Mouse (Mus musculus) liver, embryonic 16.5 days (tissue): ENCODE results near the gene Trio. TPM values are rescaled to one million over a fixed set of nuclear protein-coding genes. Genes with fewer than 3 reads are reported as not detected.

Source experiments
- ATAC-seq: fragments of 200-750 bp; cut with Nextera tagmentation; 2 replicates; pipeline ENCODE4 v1.8.0; 2017; ENCODE audit warnings: low read depth, mild to moderate bottlenecking, moderate number of reproducible peaks, moderate library complexity
- H3K27ac ChIP-seq: fragments of 300-500 bp; sonication (generic); 2 replicates; pipeline ENCODE4 v1.5.1; 2014; ENCODE audit warnings: mild to moderate bottlenecking, low read length
- H3K27me3 ChIP-seq: fragments of 300-500 bp; sonication (generic); 2 replicates; pipeline ENCODE4 v1.6.1; 2014; ENCODE audit warnings: low read depth, low read length, mixed read lengths; ENCODE audit not compliant: control insufficient read depth, insufficient read depth
- H3K36me3 ChIP-seq: fragments of 300-500 bp; sonication (generic); 2 replicates; pipeline ENCODE4 v1.6.1; 2014; ENCODE audit warnings: mild to moderate bottlenecking; ENCODE audit not compliant: control insufficient read depth, insufficient read depth
- H3K4me1 ChIP-seq: fragments of 300-500 bp; sonication (generic); 2 replicates; pipeline ENCODE4 v1.6.1; 2014; ENCODE audit warnings: low read depth, low read length, mixed read lengths; ENCODE audit not compliant: control insufficient read depth
- H3K4me2 ChIP-seq: fragments of 300-500 bp; sonication (generic); 2 replicates; pipeline ENCODE4 v1.6.1; 2014; ENCODE audit warnings: low read depth, low read length, mixed read lengths
- H3K4me3 ChIP-seq: fragments of 300-500 bp; sonication (generic); 2 replicates; pipeline ENCODE4 v1.5.1; 2014; ENCODE audit warnings: low read depth, mild to moderate bottlenecking, low read length
- H3K9ac ChIP-seq: fragments of 300-500 bp; sonication (generic); 2 replicates; pipeline ENCODE4 v1.6.1; 2014; ENCODE audit warnings: low read depth, low read length
- H3K9me3 ChIP-seq: fragments of 300-500 bp; sonication (generic); replicated peaks from 2 replicates; pipeline ENCODE4 v1.6.1; 2016; ENCODE audit warnings: low read length; ENCODE audit not compliant: control insufficient read depth
- WGBS: fragments of 180-500 bp; shearing (Covaris S2); extraction: QIAGEN DNeasy Blood & Tissue Kit; methylation state at CpG from one replicate; pipeline ENCODE4 v1.1.7; 2014; ENCODE audit not compliant: insufficient replicate concordance; 5-methylcytosine and 5-hydroxymethylcytosine counted together
- polyA plus RNA-seq: library from polyadenylated mRNA; unstranded; fragments of >200 nt; fragmentation: Nextera tagmentation; extraction: Ambion mirVana; gene quantifications from 2 replicates; pipeline ENCODE4 v1.2.1, GENCODE M21; 2015

Trio gene
- polyA plus RNA-seq, 1 experiment from 2014 or later = 3.2 TPM

DNA sequence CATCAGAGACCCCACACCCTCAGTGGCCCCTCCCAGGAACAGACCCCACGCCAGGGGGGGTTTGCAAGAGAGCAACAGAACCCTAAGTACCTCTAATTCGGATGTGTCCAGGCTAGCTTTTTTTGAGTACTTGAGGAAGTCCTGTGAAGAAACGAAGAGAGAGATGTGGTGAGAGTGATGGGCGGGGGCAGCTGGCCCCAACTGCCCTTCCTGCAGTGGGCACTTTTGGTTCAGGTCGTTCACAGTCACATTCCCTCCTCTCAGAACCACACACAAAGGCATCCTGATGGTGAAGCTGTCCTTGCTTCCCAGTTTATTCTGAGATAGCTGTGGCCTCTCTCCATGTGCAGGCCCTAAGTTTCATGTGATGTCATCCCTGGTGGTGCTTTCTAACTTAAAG, 271.7 kb downstream of the Trio start:
- H3K4me3 ChIP-seq = no peak overlapping the region
- no peaks in the 10 kb centered on the region for H3K27me3 ChIP-seq
- no peak for ATAC-seq
- WGBS = 39% methylated on average over 5 of the region's 5 CpGs
- H3K9ac ChIP-seq = no peak overlapping the region
- no peaks in the 10 kb centered on the region for H3K9me3 ChIP-seq
- H3K4me2 ChIP-seq = no peak overlapping the region
- no peak overlapping the region for H3K27ac ChIP-seq
- no peaks in the 10 kb centered on the region; the same call in 1 of the 2 replicates for H3K36me3 ChIP-seq
- H3K4me1 ChIP-seq = no peaks in the 10 kb centered on the region

GRCm38 (mm10) chr15:27752677-27753342, 272.8 kb downstream of the Trio start:
- Histone ChIP-seq H3K9me3 (no peaks in the 10 kb centered on the region), H3K4me3 (no peak overlapping the region), H3K27ac (no peak overlapping the region), H3K36me3 (no peaks in the 10 kb centered on the region; the same call in 1 of the 2 replicates), H3K4me1 (no peaks in the 10 kb centered on the region), H3K9ac (no peak overlapping the region), H3K4me2 (no peak overlapping the region), H3K27me3 (no peaks in the 10 kb centered on the region)
- 59% methylated on average over 7 of the region's 7 CpGs for WGBS
- no peak for ATAC-seq

DNA sequence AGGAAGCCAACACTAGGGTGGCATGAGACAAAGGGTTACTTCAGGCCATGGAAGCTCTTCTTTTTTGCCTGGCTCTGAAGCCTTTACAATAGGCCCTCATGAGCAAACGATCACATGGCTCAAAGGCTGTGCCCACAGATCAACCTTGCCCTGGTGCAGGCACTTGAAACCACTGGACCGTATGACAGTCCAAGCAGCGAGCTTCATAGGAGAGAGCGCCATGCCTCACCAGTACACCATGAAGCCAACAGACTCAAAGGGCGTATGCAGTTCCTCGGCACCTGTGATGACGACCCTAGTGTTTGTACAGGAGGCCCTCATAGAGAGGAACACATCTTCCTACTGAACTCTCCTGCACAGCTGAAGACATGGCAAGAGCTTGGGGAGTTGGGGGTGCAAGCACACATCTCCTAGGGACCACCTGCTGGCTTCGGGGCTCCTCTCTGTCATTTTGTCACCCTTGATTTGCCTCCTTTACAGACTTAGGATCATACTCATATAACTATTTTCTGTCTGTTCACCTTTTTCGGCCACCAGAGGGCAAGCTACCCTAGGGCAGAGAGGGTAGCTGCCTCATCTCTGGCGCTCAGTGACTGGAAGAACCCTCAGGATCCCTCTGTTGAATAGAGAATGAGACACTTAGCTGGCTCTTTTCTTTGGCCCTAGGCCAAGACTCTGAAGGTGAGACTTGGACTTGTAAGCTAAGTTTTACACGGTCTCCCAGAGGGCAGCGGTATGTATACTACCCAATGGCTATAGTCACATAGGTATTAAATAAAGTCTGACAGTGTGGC, 273.8 kb downstream of the Trio start:
- no peak overlapping the region for H3K4me3 ChIP-seq
- no peak overlapping the region for H3K4me2 ChIP-seq
- H3K27me3 ChIP-seq = no peaks in the 10 kb centered on the region
- H3K4me1 ChIP-seq = no peaks in the 10 kb centered on the region
- no peaks in the 10 kb centered on the region; the same call in 1 of the 2 replicates for H3K36me3 ChIP-seq
- no peak overlapping the region for H3K9ac ChIP-seq
- no peaks in the 10 kb centered on the region for H3K9me3 ChIP-seq
- H3K27ac ChIP-seq = no peak overlapping the region
- ATAC-seq = no peak
- WGBS = 70% methylated on average over 12 of the region's 12 CpGs

GRCm38 (mm10) chr15:27748739-27749138, 276.9 kb downstream of the Trio start:
- 60% methylated on average over 8 of the region's 8 CpGs for WGBS
- no peaks in the 10 kb centered on the region for H3K4me1 ChIP-seq
- ATAC-seq = no peak
- no peak overlapping the region for H3K27ac ChIP-seq
- H3K4me2 ChIP-seq = no peak overlapping the region
- H3K27me3 ChIP-seq = no peaks in the 10 kb centered on the region
- H3K9ac ChIP-seq = no peak overlapping the region
- H3K36me3 ChIP-seq = no peaks in the 10 kb centered on the region; the same call in 1 of the 2 replicates
- no peaks in the 10 kb centered on the region for H3K9me3 ChIP-seq
- H3K4me3 ChIP-seq = no peak overlapping the region

- no peaks in the 10 kb centered on the region for H3K27me3 ChIP-seq
- H3K27ac ChIP-seq = no peak overlapping the region
- H3K4me3 ChIP-seq = no peak overlapping the region
- WGBS = 84% methylated on average over 18 of the region's 18 CpGs
- ATAC-seq = no peak
- no peaks in the 10 kb centered on the region; the same call in 1 of the 2 replicates for H3K36me3 ChIP-seq
- H3K9ac ChIP-seq = no peak overlapping the region
- no peaks in the 10 kb centered on the region for H3K9me3 ChIP-seq
- H3K4me1 ChIP-seq = no peaks in the 10 kb centered on the region
- H3K4me2 ChIP-seq = no peak overlapping the region
Measured at GRCm38 (mm10) chr15:27747512-27747911, 278.1 kb downstream of the Trio start.

- Histone ChIP-seq H3K9me3 (no peaks in the 10 kb centered on the region), H3K27ac (no peak overlapping the region), H3K4me3 (no peak overlapping the region), H3K4me2 (no peak overlapping the region), H3K9ac (no peak overlapping the region), H3K36me3 (no peaks in the 10 kb centered on the region; the same call in 1 of the 2 replicates), H3K4me1 (no peaks in the 10 kb centered on the region), H3K27me3 (no peaks in the 10 kb centered on the region)
- WGBS = 55% methylated on average over 5 of the region's 5 CpGs
- peak; percentile 41; the same call in 1 of the 2 replicates for ATAC-seq
Measured at GRCm38 (mm10) chr15:27744995-27745394, 280.7 kb downstream of the Trio start.

- Histone ChIP-seq H3K4me3 (no peak overlapping the region), H3K36me3 (no peaks in the 10 kb centered on the region; the same call in 1 of the 2 replicates), H3K9ac (no peak overlapping the region), H3K27ac (no peak overlapping the region), H3K4me1 (no peaks in the 10 kb centered on the region), H3K4me2 (no peak overlapping the region), H3K27me3 (no peaks in the 10 kb centered on the region), H3K9me3 (no peaks in the 10 kb centered on the region)
- no peak for ATAC-seq
- 71% methylated on average over 7 of the region's 7 CpGs for WGBS
Measured at GRCm38 (mm10) chr15:27740080-27740479, 285.6 kb downstream of the Trio start.

- 72% methylated on average over 4 of the region's 4 CpGs for WGBS
Measured at GRCm38 (mm10) chr15:27731818-27732217, 293.8 kb downstream of the Trio start.

GRCm38 (mm10) chr15:27726228-27726627, 299.4 kb downstream of the Trio start:
- H3K4me1 ChIP-seq = no peaks in the 10 kb centered on the region; the same call in 1 of the 2 replicates
- H3K9me3 ChIP-seq = no peaks in the 10 kb centered on the region
- no peaks in the 10 kb centered on the region for H3K36me3 ChIP-seq
- H3K4me2 ChIP-seq = no peak overlapping the region
- H3K27ac ChIP-seq = no peak overlapping the region
- H3K27me3 ChIP-seq = no peaks in the 10 kb centered on the region
- no peak overlapping the region for H3K9ac ChIP-seq
- 30% methylated on average over 6 of the region's 6 CpGs for WGBS
- H3K4me3 ChIP-seq = no peak overlapping the region
- no peak for ATAC-seq

More at GRCm38 (mm10) chr15:27731818-27732217, 293.8 kb downstream of the Trio start:
- Histone ChIP-seq H3K36me3 (no peaks in the 10 kb centered on the region; the same call in 1 of the 2 replicates), H3K9ac (no peak overlapping the region), H3K4me2 (no peak overlapping the region), H3K4me1 (no peaks in the 10 kb centered on the region), H3K27ac (no peak overlapping the region), H3K27me3 (no peaks in the 10 kb centered on the region), H3K9me3 (no peaks in the 10 kb centered on the region), H3K4me3 (no peak overlapping the region)
- ATAC-seq = no peak
